Comparison of ENCODE assay signal across 9 mouse cellular contexts in the genomic region with DNA sequence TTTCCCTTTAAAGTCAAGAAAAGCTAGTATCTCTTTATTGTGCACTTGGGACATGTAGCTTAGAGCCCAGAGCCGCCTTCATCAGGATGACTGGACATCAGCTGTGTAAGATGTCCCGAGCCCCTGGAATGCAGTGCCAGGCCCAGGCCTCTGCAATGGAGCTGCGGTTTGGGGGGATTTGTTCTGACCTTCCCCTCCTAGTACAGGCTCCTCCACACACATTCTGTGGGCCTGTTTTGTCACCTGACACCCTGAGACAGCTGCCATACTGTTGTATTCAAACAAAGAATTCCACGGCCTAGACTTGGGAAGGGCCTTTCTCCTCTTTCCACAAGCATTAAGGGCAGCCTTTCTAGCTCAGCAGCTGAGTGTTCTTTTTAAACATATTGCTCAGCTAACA. TPM values are rescaled to one million over a fixed set of nuclear protein-coding genes. Genes with fewer than 3 reads are reported as not detected.
DNase-seq lines count a peak whose midpoint lies in the region; ATAC-seq and TF ChIP-seq lines count a peak whose summit lies in the region.
"Had no signal": no experiment of that assay in that cellular context is flagged by ENCODE, and none has a peak within 500 bp of the region (broad histone marks: within the 10 kb centered on the region; RNA-seq: fewer than 3 reads in every experiment).

No protein-coding gene starts in this region.

- H3K4me1 ChIP-seq in kidney, postnatal 0 days (replicated peaks; ENCODE audit: insufficient read depth, low read length): no peaks in the 10 kb centered on the region
- H3K4me1 ChIP-seq in hindbrain, embryonic 12.5 days: peaks cover 10% of the 10 kb centered on the region; the same call in 1 of the 2 replicates
- no peaks in the 10 kb centered on the region for H3K4me1 ChIP-seq in neural tube, embryonic 15.5 days

- DNase-seq in kidney, postnatal 0 days (ENCODE audit: low spot score): peak; percentile 26
- no peak for DNase-seq in kidney, adult 18-20 months
- DNase-seq in embryo, embryonic 11 days: peak; percentile 48
- no peak for DNase-seq in testis, postnatal 14 days (ENCODE audit: low spot score)
- DNase-seq: kidney, postnatal 10 days had no signal

- H3K27me3 ChIP-seq in kidney, postnatal 0 days (ENCODE audit: insufficient read depth, low read length): no peaks in the 10 kb centered on the region
- no peaks in the 10 kb centered on the region for H3K27me3 ChIP-seq in hindbrain, embryonic 12.5 days
- no peaks in the 10 kb centered on the region for H3K27me3 ChIP-seq in neural tube, embryonic 15.5 days (replicated peaks)
- H3K27me3 ChIP-seq: megakaryocyte, embryonic 14.5 days had no signal

- 36% methylated on average over 4 of the region's 4 CpGs for WGBS in kidney, postnatal 0 days
- 29% methylated on average over 4 of the region's 4 CpGs for WGBS in hindbrain, embryonic 12.5 days
- WGBS in neural tube, embryonic 15.5 days: 30% methylated on average over 4 of the region's 4 CpGs

- no peaks in the 10 kb centered on the region for H3K9me3 ChIP-seq in kidney, postnatal 0 days (replicated peaks; ENCODE audit: low read length)
- no peaks in the 10 kb centered on the region for H3K9me3 ChIP-seq in hindbrain, embryonic 12.5 days (replicated peaks)
- no peaks in the 10 kb centered on the region for H3K9me3 ChIP-seq in neural tube, embryonic 15.5 days (replicated peaks)
- H3K9me3 ChIP-seq: megakaryocyte, embryonic 14.5 days had no signal

- no peak overlapping the region for H3K4me2 ChIP-seq in kidney, postnatal 0 days (ENCODE audit: low read length)
- H3K4me2 ChIP-seq in hindbrain, embryonic 12.5 days (replicated peaks): no peak overlapping the region
- no peak overlapping the region for H3K4me2 ChIP-seq in neural tube, embryonic 15.5 days

- no peak for TF ChIP-seq CTCF in kidney, postnatal 0 days (IDR thresholded peaks at IDR 0.05; ENCODE audit: low read depth)

- peak overlapping the region; percentile 21; the same call in 1 of the 2 replicates for H3K27ac ChIP-seq in kidney, postnatal 0 days
- peak overlapping the region; percentile 19; the same call in 1 of the 2 replicates for H3K27ac ChIP-seq in hindbrain, embryonic 12.5 days
- H3K27ac ChIP-seq in neural tube, embryonic 15.5 days (replicated peaks): 0 out of 2 replicates have a peak overlapping the region, but pooled peaks have one; percentile 18

- peaks cover 14% of the 10 kb centered on the region for H3K36me3 ChIP-seq in kidney, postnatal 0 days (ENCODE audit: insufficient read depth, low read length)
- H3K36me3 ChIP-seq in hindbrain, embryonic 12.5 days: peaks cover 43% of the 10 kb centered on the region
- H3K36me3 ChIP-seq in neural tube, embryonic 15.5 days: peaks cover 39% of the 10 kb centered on the region

- no peak overlapping the region for H3K4me3 ChIP-seq in kidney, postnatal 0 days (replicated peaks; ENCODE audit: low read depth, low read length)
- H3K4me3 ChIP-seq in hindbrain, embryonic 12.5 days: no peak overlapping the region
- H3K4me3 ChIP-seq in neural tube, embryonic 15.5 days (replicated peaks): no peak overlapping the region
- H3K4me3 ChIP-seq: megakaryocyte, embryonic 14.5 days had no signal

- no peak overlapping the region for H3K9ac ChIP-seq in kidney, postnatal 0 days (ENCODE audit: low read depth, low read length)
- H3K9ac ChIP-seq in hindbrain, embryonic 12.5 days: no peak overlapping the region
- H3K9ac ChIP-seq in neural tube, embryonic 15.5 days (replicated peaks): no peak overlapping the region

- ATAC-seq in kidney, postnatal 0 days (replicated peaks; ENCODE audit: low FRiP score, low read depth): 0 out of 2 replicates have a peak, but pooled peaks have one; percentile 29
- ATAC-seq in hindbrain, embryonic 12.5 days (ENCODE audit: low FRiP score): no peak
- no peak for ATAC-seq in neural tube, embryonic 15.5 days (ENCODE audit: low FRiP score)
- no peak for ATAC-seq in megakaryocyte, adult 5-6 weeks (ENCODE audit: poor library complexity, severe bottlenecking)

RNA-seq across cellular contexts. Expression of a gene that starts 35.5 kb away (rescaled TPM):
- 37.6 and 41.1 TPM in 2 replicates for polyA plus RNA-seq in kidney, postnatal 0 days (2015; fragmentation: Nextera tagmentation; extraction: Ambion mirVana)
- 29.7 TPM in 2 replicates for polyA plus RNA-seq in hindbrain, embryonic 12.5 days (2016; fragmentation: Nextera tagmentation; extraction: Ambion mirVana)
- polyA plus RNA-seq in neural tube, embryonic 15.5 days (2015; fragmentation: Nextera tagmentation; extraction: Ambion mirVana): 20.5 and 26.7 TPM in 2 replicates
- total RNA-seq in megakaryocyte, adult 5-6 weeks (2015): 69.0 and 83.8 TPM in 2 replicates
- total RNA-seq in megakaryocyte, adult 5-6 weeks (2017): 40.1 and 40.6 TPM in 2 replicates

Comparison
In these comparisons a context has a peak if more than half of its experiments do, and no peak if none do; other contexts are left out.
1. DNase-seq: peak in kidney, postnatal 0 days (single experiment) and embryo, embryonic 11 days (single experiment); none in kidney, adult 18-20 months (single experiment) and testis, postnatal 14 days (single experiment).
2. Peak in every context shown above with its lines, with median percentiles within 50 percentile points of each other: H3K27ac ChIP-seq.